Mouse (Mus musculus) embryonic facial prominence, embryonic 10.5 days (tissue): Measurements from ENCODE around the gene Myo5c. TPM values are rescaled to one million over a fixed set of nuclear protein-coding genes. Genes with fewer than 3 reads are reported as not detected.
A peak's percentile ranks its signal among the peaks of the same experiment; 100 is the strongest.

Experiments used
- DNase-seq: peaks from one replicate; pipeline ENCODE4 v3.0.0-alpha.2; 2017; ENCODE audit warnings: low spot score
- H3K27ac ChIP-seq: fragments of 300-500 bp; sonication (generic); replicated peaks from 2 replicates; pipeline ENCODE4 v1.5.1; 2016; ENCODE audit warnings: mild to moderate bottlenecking
- H3K27me3 ChIP-seq: fragments of 300-500 bp; sonication (generic); replicated peaks from 2 replicates; pipeline ENCODE4 v1.6.1; 2016; ENCODE audit warnings: low read depth, mild to moderate bottlenecking; ENCODE audit not compliant: poor library complexity, severe bottlenecking
- H3K36me3 ChIP-seq: fragments of 300-500 bp; sonication (generic); replicated peaks from 2 replicates; pipeline ENCODE4 v1.6.1; 2016; ENCODE audit warnings: mild to moderate bottlenecking, moderate library complexity
- H3K4me1 ChIP-seq: fragments of 300-500 bp; sonication (generic); 2 replicates; pipeline ENCODE4 v1.6.1; 2016
- H3K4me3 ChIP-seq: fragments of 300-500 bp; sonication (generic); 2 replicates; pipeline ENCODE4 v1.5.1; 2016; ENCODE audit warnings: mild to moderate bottlenecking, moderate library complexity
- H3K9me3 ChIP-seq: fragments of 300-500 bp; sonication (generic); 2 replicates; pipeline ENCODE4 v1.6.1; 2016; ENCODE audit warnings: mild to moderate bottlenecking
- WGBS: fragments of 180-500 bp; shearing (Covaris S2); methylation state at CpG from one replicate; pipeline ENCODE4 v1.1.7; 2016; 5-methylcytosine and 5-hydroxymethylcytosine counted together
- polyA plus RNA-seq: library from polyadenylated mRNA; unstranded; fragments of >200 nt; fragmentation: Nextera tagmentation; extraction: Ambion mirVana; gene quantifications from 2 replicates; pipeline ENCODE4 v1.2.1, GENCODE M21; 2016

The Myo5c gene
- polyA plus RNA-seq, 1 experiment from 2014 or later: 1.3 TPM

DNA sequence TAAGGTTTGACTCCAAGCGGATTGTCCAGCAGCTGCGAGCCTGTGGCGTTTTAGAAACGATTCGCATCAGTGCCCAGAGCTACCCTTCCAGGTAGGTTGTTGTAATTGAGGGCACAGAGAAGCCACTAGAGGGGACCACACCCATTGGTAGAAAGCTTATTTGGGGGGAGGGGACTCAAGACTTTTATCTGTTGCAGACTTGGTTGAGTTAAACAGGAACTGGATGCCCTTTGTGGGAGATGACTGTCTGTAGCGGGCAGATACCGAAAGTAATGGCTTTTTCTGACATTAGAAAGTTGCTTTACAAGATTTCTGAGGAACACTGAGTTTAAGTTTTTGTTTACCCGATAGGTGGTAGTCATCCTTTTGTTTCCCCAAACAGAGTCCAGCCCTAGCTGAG, 39.7 kb downstream of the Myo5c start:
- peaks cover 4% of the 10 kb centered on the region; the same call in 1 of the 2 replicates for H3K4me1 ChIP-seq
- WGBS: 93% methylated on average over 8 of the region's 8 CpGs
- no peak overlapping the region for H3K4me3 ChIP-seq
- no peak for DNase-seq
- H3K27ac ChIP-seq: no peak overlapping the region
- no peaks in the 10 kb centered on the region for H3K27me3 ChIP-seq
- H3K36me3 ChIP-seq: no peaks in the 10 kb centered on the region
- no peaks in the 10 kb centered on the region for H3K9me3 ChIP-seq

DNA sequence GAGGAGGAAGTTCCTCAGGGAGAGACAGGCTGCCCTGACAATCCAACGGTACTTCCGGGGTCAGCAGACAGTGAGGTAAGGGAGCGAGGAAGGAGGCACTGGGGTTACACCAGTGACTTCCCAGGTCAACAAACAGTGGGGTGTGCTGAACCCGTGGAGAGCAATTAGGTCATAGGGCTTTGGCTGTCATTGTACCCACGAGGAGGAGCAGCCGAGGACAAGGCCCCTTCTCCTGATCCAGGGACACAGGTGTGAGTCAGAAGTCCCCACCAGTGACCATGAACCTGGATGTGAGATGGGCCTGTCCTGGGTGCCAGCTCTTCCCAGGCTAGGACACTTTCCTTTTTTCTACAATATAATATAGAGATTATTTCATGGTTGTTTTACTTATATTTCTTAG, 41.8 kb downstream of the Myo5c start:
- no peak overlapping the region for H3K4me3 ChIP-seq
- DNase-seq: no peak
- H3K27me3 ChIP-seq: no peaks in the 10 kb centered on the region
- H3K4me1 ChIP-seq: peaks cover 12% of the 10 kb centered on the region
- no peaks in the 10 kb centered on the region for H3K36me3 ChIP-seq
- 65% methylated on average over 6 of the region's 6 CpGs for WGBS
- H3K9me3 ChIP-seq: no peaks in the 10 kb centered on the region
- H3K27ac ChIP-seq: no peak overlapping the region

DNA sequence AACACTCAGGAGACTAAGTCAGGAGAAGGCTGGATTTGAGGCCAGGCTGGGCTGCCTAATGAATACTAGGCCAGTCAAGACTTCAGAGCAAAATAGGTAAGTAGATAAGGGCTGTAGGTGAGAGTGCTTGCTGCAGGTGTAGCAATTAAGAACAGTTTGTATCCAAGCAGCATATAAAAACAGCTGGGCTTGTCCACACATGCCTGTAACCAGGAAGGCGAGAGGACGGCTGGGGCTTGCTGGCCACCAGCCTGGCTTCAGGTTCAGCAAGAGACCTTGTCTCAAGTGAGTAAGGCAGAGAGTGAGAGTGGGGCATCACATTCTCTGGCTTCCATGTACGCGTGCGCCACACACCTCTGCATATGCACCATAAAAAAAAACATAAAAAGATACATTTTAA, 42.7 kb downstream of the Myo5c start:
- peaks cover 12% of the 10 kb centered on the region for H3K4me1 ChIP-seq
- no peaks in the 10 kb centered on the region for H3K36me3 ChIP-seq
- H3K9me3 ChIP-seq: no peaks in the 10 kb centered on the region
- no peak overlapping the region for H3K4me3 ChIP-seq
- no peak overlapping the region for H3K27ac ChIP-seq
- 91% methylated on average over 5 of the region's 5 CpGs for WGBS
- no peak for DNase-seq
- no peaks in the 10 kb centered on the region for H3K27me3 ChIP-seq

DNA sequence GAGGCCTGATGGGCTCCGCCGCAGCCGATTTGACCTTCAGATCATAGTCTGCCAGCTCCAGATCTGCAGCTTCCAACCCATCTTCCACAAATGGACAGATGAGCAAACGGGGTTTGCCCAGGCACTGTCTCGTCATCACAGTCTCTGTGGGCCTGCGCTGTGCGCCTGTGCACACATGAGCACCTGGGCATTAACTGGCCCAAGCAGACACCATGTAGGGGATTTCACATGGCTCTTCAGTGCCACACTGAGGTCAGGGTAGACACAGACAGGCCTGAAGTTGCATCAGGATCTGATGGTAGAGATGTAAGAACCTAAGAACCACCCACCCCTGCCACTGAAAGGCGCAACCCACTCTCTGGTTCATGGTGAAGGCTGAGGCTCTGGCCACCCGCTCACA, 43.2 kb downstream of the Myo5c start:
- H3K27me3 ChIP-seq: no peaks in the 10 kb centered on the region
- H3K4me3 ChIP-seq: no peak overlapping the region
- no peak for DNase-seq
- no peaks in the 10 kb centered on the region for H3K9me3 ChIP-seq
- H3K36me3 ChIP-seq: no peaks in the 10 kb centered on the region
- peaks cover 12% of the 10 kb centered on the region for H3K4me1 ChIP-seq
- 96% methylated on average over 9 of the region's 9 CpGs for WGBS
- H3K27ac ChIP-seq: no peak overlapping the region

GRCm38 (mm10) chr9:75280814-75281213, 49.0 kb downstream of the Myo5c start:
- peaks cover 12% of the 10 kb centered on the region for H3K4me1 ChIP-seq
- H3K36me3 ChIP-seq: no peaks in the 10 kb centered on the region
- H3K9me3 ChIP-seq: no peaks in the 10 kb centered on the region
- peak; percentile 65 for DNase-seq
- no peak overlapping the region for H3K4me3 ChIP-seq
- 44% methylated on average over 5 of the region's 5 CpGs for WGBS
- H3K27me3 ChIP-seq: peaks cover 11% of the 10 kb centered on the region
- no peak overlapping the region for H3K27ac ChIP-seq

- peaks cover 11% of the 10 kb centered on the region for H3K27me3 ChIP-seq
- H3K36me3 ChIP-seq: no peaks in the 10 kb centered on the region
- no peak for DNase-seq
- no peak overlapping the region for H3K27ac ChIP-seq
- H3K4me1 ChIP-seq: peaks cover 4% of the 10 kb centered on the region
- H3K4me3 ChIP-seq: no peak overlapping the region
- WGBS: 87% methylated on average over 2 of the region's 2 CpGs
- no peaks in the 10 kb centered on the region for H3K9me3 ChIP-seq
Observed at GRCm38 (mm10) chr9:75282179-75282578, 50.4 kb downstream of the Myo5c start.

DNA sequence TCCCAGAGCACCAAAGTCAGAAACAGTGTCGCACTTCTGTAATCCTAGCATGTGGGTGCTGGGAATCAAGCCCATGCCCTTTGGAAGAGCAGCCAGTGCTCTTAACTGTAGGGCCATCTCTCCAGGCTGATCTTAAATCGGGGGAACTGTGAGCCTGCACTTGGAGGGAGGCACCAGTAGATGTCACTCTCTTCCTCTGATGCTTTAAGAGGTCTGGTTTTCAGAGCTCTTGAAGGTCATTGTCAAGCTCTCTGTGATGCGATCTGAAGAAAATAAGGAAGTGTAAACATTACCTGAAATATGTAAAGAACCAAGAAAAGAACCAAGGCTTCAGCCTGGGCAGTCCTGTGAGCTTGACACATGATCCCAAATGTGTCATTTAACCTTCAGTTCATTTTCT, 51.0 kb downstream of the Myo5c start:
- Histone ChIP-seq H3K4me3 (no peak overlapping the region), H3K9me3 (no peaks in the 10 kb centered on the region), H3K4me1 (no peaks in the 10 kb centered on the region; the same call in 1 of the 2 replicates), H3K36me3 (no peaks in the 10 kb centered on the region), H3K27ac (no peak overlapping the region; the same call in 1 of the 2 replicates), H3K27me3 (peaks cover 11% of the 10 kb centered on the region)
- DNase-seq: peak; percentile 56
- 23% methylated on average over 3 of the region's 3 CpGs for WGBS

DNA sequence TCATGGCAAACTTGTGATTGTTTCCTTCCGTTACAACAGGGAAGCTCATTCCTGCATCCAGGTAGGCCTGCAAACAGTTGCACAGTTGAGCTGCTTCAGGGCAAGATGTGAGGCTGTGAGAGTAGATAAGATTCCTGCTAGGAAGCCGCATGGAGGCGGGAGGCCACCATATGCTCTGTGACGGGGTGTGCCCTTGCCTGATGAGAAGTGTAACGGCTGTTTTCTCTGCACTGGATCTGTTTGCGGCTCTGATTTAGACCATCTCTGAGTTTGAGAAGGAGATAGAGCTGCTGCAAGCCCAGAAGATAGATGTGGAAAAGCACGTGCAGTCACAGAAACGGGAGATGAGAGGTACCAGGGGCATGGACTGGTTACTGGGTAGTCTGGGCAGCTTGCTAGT, 51.8 kb downstream of the Myo5c start:
- Histone ChIP-seq H3K4me1 (no peaks in the 10 kb centered on the region), H3K27ac (no peak overlapping the region), H3K27me3 (peaks cover 11% of the 10 kb centered on the region), H3K9me3 (no peaks in the 10 kb centered on the region), H3K36me3 (no peaks in the 10 kb centered on the region), H3K4me3 (no peak overlapping the region)
- 86% methylated on average over 8 of the region's 8 CpGs for WGBS
- DNase-seq: no peak

- 85% methylated on average over 6 of the region's 6 CpGs for WGBS
- peaks cover 11% of the 10 kb centered on the region for H3K27me3 ChIP-seq
- DNase-seq: no peak
- H3K9me3 ChIP-seq: no peaks in the 10 kb centered on the region
- H3K36me3 ChIP-seq: no peaks in the 10 kb centered on the region
- H3K4me3 ChIP-seq: no peak overlapping the region
- no peak overlapping the region for H3K27ac ChIP-seq
- no peaks in the 10 kb centered on the region for H3K4me1 ChIP-seq
Observed at GRCm38 (mm10) chr9:75285363-75285762, 53.5 kb downstream of the Myo5c start.

DNA sequence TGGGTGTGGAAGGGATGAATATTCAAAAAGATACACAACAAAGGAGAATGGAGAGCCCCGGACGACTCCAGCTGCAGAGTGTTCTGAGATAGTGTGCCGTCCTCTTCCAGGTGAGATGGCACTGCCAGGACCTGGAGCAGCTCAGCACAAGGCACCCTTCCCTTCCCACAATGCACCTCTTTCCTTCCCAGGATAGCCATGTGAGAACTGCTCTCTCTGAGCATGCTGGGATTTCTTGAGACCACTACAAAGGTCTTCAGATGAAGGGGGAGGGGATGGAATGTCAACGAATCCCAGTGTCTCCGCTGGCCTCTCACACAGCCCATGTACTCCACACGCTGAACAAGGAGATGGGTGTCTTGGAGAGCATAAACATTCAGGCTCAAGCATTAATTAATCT, 55.8 kb downstream of the Myo5c start:
- H3K4me3 ChIP-seq: no peak overlapping the region
- no peaks in the 10 kb centered on the region for H3K36me3 ChIP-seq
- DNase-seq: no peak
- H3K27ac ChIP-seq: no peak overlapping the region
- no peaks in the 10 kb centered on the region for H3K4me1 ChIP-seq
- WGBS: 79% methylated on average over 6 of the region's 6 CpGs
- H3K27me3 ChIP-seq: no peaks in the 10 kb centered on the region
- no peaks in the 10 kb centered on the region for H3K9me3 ChIP-seq

GRCm38 (mm10) chr9:75289545-75289944, 57.7 kb downstream of the Myo5c start:
- no peak for DNase-seq
- no peaks in the 10 kb centered on the region for H3K27me3 ChIP-seq
- H3K36me3 ChIP-seq: no peaks in the 10 kb centered on the region
- H3K4me1 ChIP-seq: peaks cover 6% of the 10 kb centered on the region; the same call in 1 of the 2 replicates
- no peak overlapping the region for H3K4me3 ChIP-seq
- H3K27ac ChIP-seq: no peak overlapping the region
- H3K9me3 ChIP-seq: no peaks in the 10 kb centered on the region
- 50% methylated on average over 4 of the region's 4 CpGs for WGBS

DNA sequence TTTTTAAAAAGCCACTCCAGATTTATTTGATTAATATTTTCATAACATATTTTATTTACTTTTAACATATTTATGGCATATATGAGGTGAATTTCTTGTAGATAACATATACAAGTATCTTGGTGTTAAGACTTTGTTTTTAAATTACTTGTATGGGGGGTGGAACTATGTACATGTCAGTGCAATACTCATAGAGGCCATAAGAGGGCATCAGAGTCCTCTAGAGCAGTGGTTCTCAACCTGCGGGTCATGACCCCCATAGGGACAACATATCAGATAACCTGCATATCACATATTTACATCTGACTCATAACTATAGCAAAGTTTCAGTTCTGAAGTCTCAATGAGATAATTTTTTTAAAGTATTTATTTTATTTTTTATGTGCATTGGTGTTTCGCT, 67.5 kb downstream of the Myo5c start:
- H3K27ac ChIP-seq: no peak overlapping the region
- 79% methylated on average over 2 of the region's 2 CpGs for WGBS
- no peak for DNase-seq

GRCm38 (mm10) chr9:75303033-75303432, 71.2 kb downstream of the Myo5c start:
- Histone ChIP-seq H3K36me3 (no peaks in the 10 kb centered on the region), H3K27me3 (no peaks in the 10 kb centered on the region), H3K4me1 (peaks cover 7% of the 10 kb centered on the region; the same call in 1 of the 2 replicates), H3K9me3 (no peaks in the 10 kb centered on the region), H3K4me3 (no peak overlapping the region), H3K27ac (no peak overlapping the region)
- no peak for DNase-seq
- WGBS: 80% methylated on average over 2 of the region's 2 CpGs

More for the DNA sequence above, 67.5 kb downstream of the Myo5c start:
- H3K36me3 ChIP-seq: no peaks in the 10 kb centered on the region
- no peaks in the 10 kb centered on the region for H3K27me3 ChIP-seq
- peaks cover 7% of the 10 kb centered on the region; the same call in 1 of the 2 replicates for H3K4me1 ChIP-seq
- H3K4me3 ChIP-seq: no peak overlapping the region
- no peaks in the 10 kb centered on the region for H3K9me3 ChIP-seq
